Mouse (Mus musculus): ENCODE results near the gene Sobp. TPM values are rescaled to one million over a fixed set of nuclear protein-coding genes. Genes with fewer than 3 reads are reported as not detected.

Sobp gene
- total RNA-seq, 2 experiments from 2014 or later: 14.3 to 15.5 TPM

DNA sequence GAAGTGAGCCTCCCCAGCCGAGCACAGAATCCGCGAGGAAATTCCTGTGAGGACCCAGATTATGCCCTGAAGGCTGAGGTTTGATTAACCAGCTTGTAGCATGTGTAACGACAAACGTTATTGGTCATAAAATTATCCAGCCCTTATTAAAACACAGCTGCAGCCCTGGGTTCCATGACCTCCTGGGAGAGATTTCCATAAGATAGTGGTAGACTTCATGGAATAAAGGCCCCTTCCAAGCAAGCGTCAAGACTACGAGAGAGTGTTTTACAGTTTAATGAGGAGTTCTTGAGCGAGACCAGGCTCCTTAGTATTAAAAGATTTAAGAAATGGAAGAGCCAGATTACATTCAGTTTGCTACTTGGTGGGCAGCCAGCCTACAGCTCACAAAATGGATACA is 76.6 kb downstream of the Sobp start:
- intact Hi-C loops (cut with DNase I): no loop called here
- no peak for DNase-seq (ENCODE audit: low spot score)

DNA sequence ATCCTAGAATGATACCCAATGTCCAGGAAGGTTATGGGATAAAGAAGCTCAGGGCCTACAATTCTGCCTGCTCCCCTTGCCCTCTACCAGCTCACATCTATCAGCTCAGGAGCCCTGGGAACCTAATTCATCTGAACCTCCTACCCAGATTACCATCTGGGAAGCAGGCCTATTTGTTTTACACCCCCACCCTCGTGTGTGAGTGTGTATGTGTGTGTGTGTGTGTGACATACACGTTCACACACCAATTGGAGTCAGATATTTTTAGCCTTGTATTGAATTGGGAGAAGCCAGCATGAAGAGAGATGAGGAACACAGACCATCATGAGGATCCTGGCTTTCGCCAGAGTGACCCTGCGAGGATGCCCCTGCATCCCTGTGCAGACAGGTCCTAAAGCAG is 77.7 kb downstream of the Sobp start:
- intact Hi-C loops (cut with DNase I): no loop called here

DNA sequence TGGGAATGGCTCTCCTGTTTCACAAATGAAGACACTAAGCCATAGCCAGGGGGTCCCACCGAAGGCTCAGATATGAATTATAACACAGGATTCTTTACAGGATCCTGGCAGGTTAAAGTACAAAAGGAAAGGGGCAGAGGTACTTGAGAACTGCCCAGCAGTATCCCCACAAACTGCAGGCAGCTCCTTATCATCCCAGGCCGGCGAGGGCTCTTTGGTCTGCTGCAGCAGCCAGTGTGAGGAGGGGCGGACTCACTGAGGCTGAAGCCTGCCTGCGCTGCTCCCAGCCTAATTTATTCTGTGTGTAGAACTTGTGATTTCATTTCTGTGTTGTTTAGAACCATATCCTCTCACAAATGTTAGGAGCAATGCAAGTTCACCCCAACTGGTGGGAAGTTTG is 79.8 kb downstream of the Sobp start:
- DNase-seq (ENCODE audit: low spot score): no peak
- intact Hi-C loops (cut with DNase I): no loop called here

More for the DNA sequence above, 77.7 kb downstream of the Sobp start:
- DNase-seq (ENCODE audit: low spot score): no peak

DNA sequence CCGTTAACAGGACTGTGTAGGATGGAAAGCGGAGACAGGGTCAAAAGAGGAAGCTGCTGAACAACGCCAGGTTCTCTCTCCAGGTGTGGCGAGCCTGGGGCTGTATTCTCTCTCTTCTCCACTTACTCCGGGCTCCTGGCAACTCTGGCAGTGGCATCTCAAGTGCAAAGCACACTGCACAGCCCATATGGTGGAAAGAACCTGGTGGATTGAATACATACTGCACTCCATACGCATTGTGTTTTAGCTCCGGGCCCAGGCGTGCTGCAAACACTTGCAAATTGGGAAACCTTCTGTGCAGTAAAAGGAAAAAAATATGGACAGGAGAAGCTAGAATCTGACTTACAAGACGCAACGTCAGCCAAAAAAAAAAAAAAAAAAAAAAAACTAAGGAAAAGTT is 80.9 kb downstream of the Sobp start:
- DNase-seq (ENCODE audit: low spot score): no peak
- intact Hi-C loops (cut with DNase I): no loop called here

DNA sequence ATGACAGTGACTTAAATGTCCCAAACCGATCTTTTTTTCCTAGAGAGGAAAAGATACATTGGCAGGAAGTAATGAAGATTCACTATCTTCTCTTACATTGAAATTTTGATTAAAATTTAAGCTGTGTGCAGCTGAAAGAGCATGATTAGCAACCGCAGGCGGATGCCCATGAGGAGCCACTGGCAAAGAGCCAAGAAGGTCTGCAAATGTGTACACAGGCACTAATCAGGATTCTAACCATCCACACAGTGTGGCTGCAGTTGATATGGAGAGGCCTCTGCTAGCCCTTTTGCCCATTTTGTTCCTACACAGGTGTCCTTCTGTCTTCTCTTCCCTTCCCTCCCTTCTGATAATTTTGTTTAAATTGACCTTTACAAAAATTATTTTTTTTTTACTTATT is 84.3 kb downstream of the Sobp start:
- intact Hi-C loops (cut with DNase I): no loop called here
- no peak for DNase-seq (ENCODE audit: low spot score)

DNA sequence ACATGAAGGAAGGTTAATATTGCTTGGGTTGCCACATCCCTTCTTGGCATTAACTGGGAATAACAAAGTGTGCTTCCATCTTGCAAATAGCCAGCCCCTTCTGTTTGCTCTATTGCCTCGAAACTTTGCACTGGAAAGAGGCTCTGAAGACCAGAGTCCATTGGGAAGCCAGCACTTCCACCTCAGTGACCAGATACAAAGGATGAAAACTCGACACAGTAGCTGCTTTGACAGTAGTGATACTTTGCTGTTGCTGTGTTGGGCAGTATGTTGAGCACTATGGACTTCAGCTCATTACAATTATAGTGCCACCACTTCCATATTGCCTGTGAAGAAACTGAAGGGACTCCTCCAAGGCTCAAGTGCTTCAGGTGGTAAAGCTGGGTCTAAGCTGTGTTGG is 86.9 kb downstream of the Sobp start:
- intact Hi-C loops (cut with DNase I): no loop called here
- no peak for DNase-seq (ENCODE audit: low spot score)

DNA sequence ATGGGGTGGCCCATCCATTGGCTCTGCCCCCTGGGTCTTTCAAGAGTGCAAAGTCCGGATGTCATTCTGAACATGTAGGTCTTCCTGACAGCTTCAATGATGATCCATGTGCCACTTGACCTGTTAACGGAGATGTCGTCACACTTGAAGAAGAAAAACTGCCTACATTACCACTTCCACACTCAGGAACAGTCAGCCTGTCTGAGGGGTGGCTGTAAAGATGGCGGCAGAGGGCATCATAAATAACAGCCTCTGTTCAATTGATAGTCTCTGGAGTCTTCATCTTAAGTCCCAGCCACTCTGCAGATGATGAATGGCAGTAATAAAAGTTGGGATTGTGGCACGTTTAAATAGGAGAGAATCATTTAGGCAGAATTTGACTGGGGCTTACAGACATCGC is 87.4 kb downstream of the Sobp start:
- DNase-seq (ENCODE audit: low spot score): no peak
- intact Hi-C loops (cut with DNase I): no loop called here

DNA sequence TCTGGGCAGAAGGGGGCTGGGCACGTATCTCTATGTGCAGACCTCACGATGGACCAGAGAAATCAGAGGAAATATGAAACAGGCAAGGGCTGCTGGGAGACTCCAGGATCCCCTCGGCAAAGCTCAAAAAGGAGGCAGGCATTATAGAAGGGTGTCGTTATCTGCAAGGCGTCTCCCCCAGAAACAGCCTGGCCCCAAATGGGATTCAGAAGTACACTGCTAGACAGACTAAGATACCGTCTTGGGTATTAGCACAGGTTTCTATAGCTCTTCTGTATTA is 90.3 kb downstream of the Sobp start:
- DNase-seq (ENCODE audit: low spot score): no peak
- intact Hi-C loops (cut with DNase I): no loop called here

DNA sequence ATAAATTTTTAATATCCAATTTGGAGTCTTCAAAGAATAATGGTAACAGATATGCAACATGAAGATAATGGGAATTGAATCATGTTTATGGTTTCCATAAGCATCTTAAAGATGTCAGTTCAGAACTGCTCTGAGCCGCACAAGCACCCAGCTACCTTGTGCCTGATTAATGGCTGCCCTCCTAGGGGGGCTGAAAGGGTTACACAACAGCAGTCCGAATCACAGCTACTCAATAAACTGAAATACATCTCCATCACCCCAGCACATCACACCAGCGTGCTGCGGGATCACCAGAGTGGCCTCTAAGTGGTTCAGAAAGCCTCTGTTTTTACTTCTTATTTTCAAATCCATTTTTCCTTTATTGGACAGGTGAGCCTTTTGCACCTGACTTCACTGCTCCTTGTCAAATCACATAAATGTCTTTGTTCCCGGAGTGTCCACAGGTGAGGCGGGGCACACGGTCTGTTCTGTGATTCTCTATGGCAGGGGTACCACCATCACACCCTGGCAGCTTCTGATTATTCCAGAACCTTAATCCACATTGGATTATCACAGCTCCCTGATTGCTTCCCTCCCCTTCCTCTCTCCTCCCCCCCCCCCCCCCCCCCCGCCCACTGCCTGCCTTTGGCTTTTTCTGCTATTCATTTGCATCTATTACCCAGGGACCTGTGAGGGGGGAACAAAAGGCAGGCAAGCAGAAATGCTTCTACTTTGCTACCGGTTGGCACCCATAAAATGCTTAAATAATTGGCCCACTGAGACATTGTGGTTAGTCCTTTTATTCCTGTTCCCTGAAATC is 90.8 kb downstream of the Sobp start:
- intact Hi-C loops (cut with DNase I): no loop called here
- no peak for DNase-seq (ENCODE audit: low spot score)

DNA sequence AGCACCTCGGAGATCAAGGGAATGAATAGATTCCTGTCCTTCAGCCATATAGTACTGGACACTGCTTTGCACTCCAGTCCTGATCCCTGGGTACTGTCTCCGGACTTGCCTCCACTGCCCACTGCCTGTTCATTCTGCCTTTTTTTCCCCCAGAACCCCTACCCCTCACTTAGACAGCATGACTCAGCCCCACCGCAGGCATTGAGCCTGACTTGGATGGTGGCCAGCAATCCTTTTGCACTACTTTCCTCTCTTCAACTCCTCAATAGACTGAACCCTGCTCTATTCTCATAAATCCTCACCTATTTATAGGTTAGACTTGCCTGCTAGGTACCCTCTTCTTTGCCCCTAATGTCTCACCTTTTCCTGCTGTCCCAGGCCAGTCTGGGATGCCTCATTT is 93.0 kb downstream of the Sobp start:
- intact Hi-C loops (cut with DNase I): no loop called here
- DNase-seq (ENCODE audit: low spot score): no peak

DNA sequence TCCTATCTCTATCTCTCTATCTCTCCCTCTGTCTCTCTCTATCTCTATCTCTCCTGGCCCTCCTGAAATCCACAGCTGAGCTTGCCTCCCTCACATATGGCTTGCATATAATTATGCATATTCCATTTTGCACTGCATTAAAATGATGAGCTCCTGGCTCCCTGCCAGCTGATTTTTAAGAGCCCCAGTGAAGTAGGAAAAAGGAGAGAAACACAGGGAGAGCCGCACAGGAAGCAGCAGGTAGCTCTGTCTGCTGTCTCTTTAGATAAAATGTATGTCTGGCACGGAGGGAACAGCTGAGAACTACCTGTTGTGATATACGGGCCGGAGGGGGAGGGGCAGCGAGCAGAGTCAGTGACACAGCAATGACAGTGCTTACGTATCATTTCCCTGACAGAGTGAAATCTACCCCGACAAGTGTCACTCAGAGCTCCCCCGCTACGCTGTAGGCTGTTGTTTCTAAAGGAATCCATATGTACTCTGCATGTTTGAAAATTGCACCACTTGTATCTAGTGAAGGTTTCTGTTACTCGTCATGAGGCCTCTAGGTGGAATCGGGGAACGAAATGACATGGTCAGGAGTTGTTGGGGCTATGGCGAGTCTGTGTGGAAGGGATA is 98.7 kb downstream of the Sobp start:
- intact Hi-C loops (cut with DNase I): no loop called here
- no peak for DNase-seq (ENCODE audit: low spot score)

DNA sequence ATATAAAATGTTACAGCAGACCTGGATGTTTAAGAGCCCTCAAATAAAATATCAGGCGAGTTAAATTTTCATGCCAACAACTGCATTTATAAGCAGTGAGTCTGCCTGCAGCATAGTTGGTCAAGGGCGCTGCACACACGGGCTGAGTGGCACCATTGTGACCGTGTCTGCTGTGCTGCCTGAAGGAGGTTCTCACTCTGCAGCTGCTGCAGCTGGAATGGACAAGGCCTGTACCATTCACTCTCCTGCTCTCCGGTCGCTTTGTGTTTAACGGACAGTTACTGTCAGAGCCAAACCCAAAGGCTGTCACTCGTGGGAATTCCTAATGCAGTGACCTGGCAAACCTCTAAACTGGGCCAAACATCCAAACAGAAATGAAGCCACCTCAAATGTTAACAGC is 101.0 kb downstream of the Sobp start:
- intact Hi-C loops (cut with DNase I): loop anchor here (5.0 kb wide), 1 partner anchor 99 kb away; the partner anchor contains the start of genes 9030612E09Rik and Sobp
- DNase-seq (ENCODE audit: low spot score): no peak

DNA sequence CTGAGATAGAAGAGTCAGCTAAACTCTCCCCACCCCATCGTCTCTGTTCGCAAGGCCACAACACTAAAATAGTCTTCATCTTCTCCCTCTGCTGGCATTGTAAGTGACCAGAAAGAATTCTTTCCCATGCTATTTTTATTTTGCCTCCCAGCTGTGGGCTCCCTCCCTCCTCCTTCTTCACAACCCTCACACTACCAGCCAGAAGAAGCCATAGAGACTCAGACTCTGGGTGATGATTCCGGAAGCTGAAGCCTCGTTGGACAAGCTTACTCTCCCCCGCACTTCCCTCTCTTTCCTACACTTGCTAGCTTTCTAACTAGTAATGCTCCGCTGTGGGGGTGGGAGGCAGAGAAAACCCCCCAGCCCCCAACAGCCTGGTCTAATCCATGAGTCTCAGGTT is 103.4 kb downstream of the Sobp start:
- no peak for DNase-seq (ENCODE audit: low spot score)
- intact Hi-C loops (cut with DNase I): loop anchor here (5.0 kb wide), 1 partner anchor 101 kb away; the partner anchor contains the start of genes 9030612E09Rik and Sobp

DNA sequence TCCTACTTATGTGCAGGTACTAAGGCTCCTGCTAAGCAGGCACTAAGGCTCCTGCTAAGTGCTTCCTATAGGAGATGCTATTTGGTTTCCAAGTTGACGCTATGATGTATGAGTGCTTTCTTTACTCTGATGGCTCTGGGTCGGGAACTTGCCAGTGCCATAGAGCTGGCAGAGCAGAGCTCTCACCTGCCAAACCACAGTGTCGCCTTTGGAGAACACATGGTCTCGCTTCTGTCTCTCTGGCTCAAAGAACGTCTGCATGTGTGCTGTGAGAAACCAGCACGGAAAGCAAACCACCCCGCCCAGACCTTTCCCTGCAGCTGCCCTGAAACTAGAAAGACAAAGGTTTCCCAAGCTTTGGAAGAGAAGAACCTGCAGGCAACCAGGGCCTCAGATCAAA is 109.0 kb downstream of the Sobp start:
- no peak for DNase-seq (ENCODE audit: low spot score)
- intact Hi-C loops (cut with DNase I): no loop called here

DNA sequence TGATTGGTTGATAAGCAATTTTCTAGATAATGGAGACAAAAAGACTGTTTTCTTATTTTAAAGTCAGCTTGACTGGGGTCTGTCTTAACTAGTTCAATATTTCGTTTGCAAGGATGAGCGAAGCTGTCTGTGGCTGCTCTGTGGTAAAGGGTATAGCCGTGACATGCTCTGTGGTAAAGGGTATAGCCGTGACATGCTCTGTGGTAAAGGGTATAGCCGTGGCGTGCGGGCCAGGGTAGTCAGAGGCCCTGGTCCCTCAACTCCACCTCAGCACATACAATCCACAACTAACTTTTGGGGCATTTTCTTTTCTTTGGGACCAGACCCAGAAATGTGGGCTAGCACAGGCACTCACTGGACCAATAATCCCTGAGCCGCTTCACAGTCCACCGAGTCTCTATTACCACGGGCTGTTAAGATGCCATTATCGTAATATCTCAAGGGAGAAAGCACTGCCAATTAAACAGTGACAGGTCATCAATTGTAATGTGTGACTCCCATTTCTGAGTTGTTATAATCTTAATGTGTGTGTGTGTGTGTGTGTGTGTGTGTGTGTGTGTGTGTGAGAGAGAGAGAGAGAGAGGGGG is 112.7 kb downstream of the Sobp start:
- no peak for DNase-seq (ENCODE audit: low spot score)
- intact Hi-C loops (cut with DNase I): no loop called here

DNA sequence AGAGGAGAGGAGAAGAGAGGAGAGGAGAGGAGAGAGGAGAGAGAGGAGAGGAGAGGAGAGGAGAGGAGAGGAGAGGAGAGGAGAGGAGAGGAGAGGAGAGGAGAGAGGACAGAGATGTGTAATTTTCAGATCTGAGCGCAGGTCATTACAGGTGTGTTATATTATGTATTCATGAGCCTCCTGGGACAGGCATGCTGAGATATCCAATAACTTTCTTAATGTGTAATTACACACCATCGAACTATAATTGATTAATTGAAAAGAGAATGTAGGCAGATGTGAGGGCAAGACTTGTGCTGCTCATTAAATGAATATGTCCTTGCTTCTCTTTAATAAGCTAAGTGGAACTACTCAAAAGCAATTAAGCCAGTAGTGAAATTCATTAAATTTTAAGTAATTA is 118.9 kb downstream of the Sobp start:
- no peak for DNase-seq (ENCODE audit: low spot score)
- intact Hi-C loops (cut with DNase I): no loop called here

DNA sequence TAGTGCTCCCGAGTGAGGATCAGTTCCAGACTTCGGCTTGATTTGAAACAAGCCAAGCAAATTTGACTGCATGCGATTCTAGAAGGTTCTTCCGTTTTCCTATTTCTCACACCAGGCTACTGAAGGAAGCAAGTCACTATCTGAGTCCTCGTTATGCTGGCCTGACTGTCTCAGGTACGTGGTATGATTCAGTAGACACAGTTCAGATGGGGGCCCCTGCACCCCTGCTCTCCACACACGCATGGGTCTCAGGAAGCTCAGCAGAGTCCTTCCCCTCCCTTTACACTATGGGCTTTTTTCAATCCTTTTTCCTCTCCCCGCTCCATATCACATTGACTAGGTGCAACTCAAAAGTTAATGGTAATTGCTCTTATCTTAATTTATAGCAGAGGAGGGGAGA is 119.6 kb downstream of the Sobp start:
- intact Hi-C loops (cut with DNase I): no loop called here
- no peak for DNase-seq (ENCODE audit: low spot score)

DNA sequence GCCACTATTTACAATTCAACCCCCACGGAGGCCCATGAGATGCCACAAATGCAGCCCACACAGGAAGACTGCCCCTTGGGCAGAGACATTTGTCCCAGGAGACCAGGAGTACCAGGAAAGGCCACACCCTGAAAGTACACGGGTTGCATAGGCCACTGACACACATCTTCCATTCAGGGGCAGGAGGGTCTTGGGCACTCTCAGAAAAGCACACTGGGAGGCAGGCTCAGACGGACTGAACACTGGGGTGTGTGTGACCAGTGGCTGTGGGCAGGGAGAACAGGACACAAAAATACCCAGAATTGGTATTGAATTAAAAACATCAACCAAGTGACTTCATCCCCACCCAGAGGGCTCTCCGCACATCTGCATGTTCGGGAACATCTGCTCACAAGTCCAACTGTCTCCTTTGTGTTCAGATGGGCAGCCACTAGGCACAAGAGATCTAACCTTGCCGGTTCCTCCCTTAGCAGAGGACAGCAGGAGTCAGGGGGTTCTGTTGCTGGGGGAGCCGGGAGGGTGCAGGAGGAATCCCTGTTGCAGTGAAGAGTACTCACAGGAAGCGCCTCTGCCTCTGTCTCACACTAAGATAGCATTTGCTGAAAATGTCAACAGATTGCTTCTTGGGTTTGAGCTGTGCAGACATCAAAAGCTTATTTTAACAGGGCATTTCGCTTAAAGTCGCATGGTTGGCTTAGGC is 120.3 kb downstream of the Sobp start:
- no peak for DNase-seq (ENCODE audit: low spot score)
- intact Hi-C loops (cut with DNase I): no loop called here

DNA sequence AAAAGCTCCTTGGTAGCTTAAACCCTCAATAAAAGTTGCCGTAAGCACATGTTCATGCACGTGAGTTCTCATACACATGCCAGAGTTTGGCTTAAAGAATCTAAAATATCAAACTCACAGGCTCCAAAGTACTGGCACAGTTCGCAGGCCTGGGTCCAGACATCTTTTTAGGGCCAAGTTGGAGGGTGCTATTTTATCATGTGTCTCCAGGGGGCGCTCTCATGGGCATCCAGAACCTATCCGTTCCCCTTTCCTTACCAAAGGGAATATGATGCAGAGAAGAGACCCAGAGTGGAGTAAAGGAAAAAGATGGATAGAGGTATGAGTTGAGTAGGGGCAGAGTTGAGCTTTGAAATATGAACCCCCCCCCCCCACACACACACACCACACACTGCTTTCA is 121.9 kb downstream of the Sobp start:
- intact Hi-C loops (cut with DNase I): no loop called here
- DNase-seq (ENCODE audit: low spot score): no peak

DNA sequence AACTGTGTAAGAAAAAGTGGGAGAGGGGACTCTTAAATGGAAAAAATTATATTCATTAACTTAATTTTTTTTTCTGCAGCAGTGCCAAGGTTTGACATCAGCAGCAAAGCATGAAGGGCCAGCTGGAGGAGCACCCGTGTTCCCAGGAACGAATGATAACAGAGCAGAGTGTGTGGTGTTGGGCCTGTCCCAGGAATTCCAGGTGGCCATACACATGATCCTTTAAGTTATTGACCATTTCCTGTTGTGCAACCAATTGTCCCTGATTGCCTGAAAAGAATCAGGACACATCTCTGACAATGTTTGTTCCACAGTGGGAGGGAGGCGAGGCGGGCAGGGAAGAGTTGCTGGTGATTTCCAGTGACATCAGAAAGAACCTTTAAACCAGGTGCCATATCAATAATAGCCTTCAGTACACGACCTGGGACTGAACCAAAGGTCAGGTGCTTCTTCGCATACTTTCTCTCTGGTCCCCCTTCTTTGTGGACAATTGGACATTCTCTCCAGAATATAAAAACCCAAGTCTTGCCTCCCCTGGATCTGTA is 126.5 kb downstream of the Sobp start:
- no peak for DNase-seq (ENCODE audit: low spot score)
- intact Hi-C loops (cut with DNase I): loop anchor here (10.0 kb wide), 1 partner anchor 117 kb away; no protein-coding TSS in a partner anchor

All from heart, postnatal 25 days (tissue).